Mouse (Mus musculus) midbrain, embryonic 16.5 days (tissue): ENCODE measurements around the gene H2al1d. TPM values are rescaled to one million over a fixed set of nuclear protein-coding genes. Genes with fewer than 3 reads are reported as not detected.
"Not testable (repeated sequence)": the region's sequence is repeated elsewhere in the genome, so short reads cannot be mapped to it uniquely, and the experiment has no call there.

ENCODE experiments used
- ATAC-seq: fragments of 200-750 bp; cut with Nextera tagmentation; 2 replicates; pipeline ENCODE4 v1.8.0; 2017; ENCODE audit warnings: moderate TSS enrichment
- H3K27ac ChIP-seq: fragments of 300-500 bp; sonication (generic); 2 replicates; pipeline ENCODE4 v1.5.1; 2014; ENCODE audit warnings: mild to moderate bottlenecking, low read length, mixed read lengths
- H3K27me3 ChIP-seq: fragments of 300-500 bp; sonication (generic); 2 replicates; pipeline ENCODE4 v1.6.1; 2014; ENCODE audit warnings: low read depth, low read length, mixed read lengths; ENCODE audit not compliant: control insufficient read depth, insufficient read depth
- H3K36me3 ChIP-seq: fragments of 300-500 bp; sonication (generic); 2 replicates; pipeline ENCODE4 v1.6.1; 2014; ENCODE audit warnings: mild to moderate bottlenecking, low read length, moderate library complexity, mixed read lengths; ENCODE audit not compliant: control insufficient read depth, insufficient read depth
- H3K4me1 ChIP-seq: fragments of 300-500 bp; sonication (generic); 2 replicates; pipeline ENCODE4 v1.6.1; 2014; ENCODE audit warnings: mild to moderate bottlenecking, low read length, mixed read lengths; ENCODE audit not compliant: control insufficient read depth, insufficient read depth
- H3K4me2 ChIP-seq: fragments of 300-500 bp; sonication (generic); 2 replicates; pipeline ENCODE4 v1.6.1; 2014; ENCODE audit warnings: mild to moderate bottlenecking, low read length, mixed read lengths
- H3K4me3 ChIP-seq: fragments of 300-500 bp; sonication (generic); 2 replicates; pipeline ENCODE4 v1.5.1; 2014; ENCODE audit warnings: low read depth, mild to moderate bottlenecking, low read length, moderate library complexity, mixed read lengths
- H3K9ac ChIP-seq: fragments of 300-500 bp; sonication (generic); 2 replicates; pipeline ENCODE4 v1.6.1; 2014; ENCODE audit warnings: low read depth, low read length, mixed read lengths
- H3K9me3 ChIP-seq: fragments of 300-500 bp; sonication (generic); replicated peaks from 2 replicates; pipeline ENCODE4 v1.6.1; 2014; ENCODE audit warnings: mild to moderate bottlenecking, low read length, mixed read lengths; ENCODE audit not compliant: control insufficient read depth, poor library complexity, severe bottlenecking
- WGBS: fragments of 180-500 bp; shearing (Covaris S2); extraction: QIAGEN DNeasy Blood & Tissue Kit; methylation state at CpG from one replicate; pipeline ENCODE4 v1.1.7; 2014; 5-methylcytosine and 5-hydroxymethylcytosine counted together
- polyA plus RNA-seq: library from polyadenylated mRNA; unstranded; fragments of >200 nt; fragmentation: Nextera tagmentation; extraction: Ambion mirVana; gene quantifications from 2 replicates; pipeline ENCODE4 v1.2.1, GENCODE M21; 2015

The H2al1d gene
- polyA plus RNA-seq = not detected in 2 replicates

DNA sequence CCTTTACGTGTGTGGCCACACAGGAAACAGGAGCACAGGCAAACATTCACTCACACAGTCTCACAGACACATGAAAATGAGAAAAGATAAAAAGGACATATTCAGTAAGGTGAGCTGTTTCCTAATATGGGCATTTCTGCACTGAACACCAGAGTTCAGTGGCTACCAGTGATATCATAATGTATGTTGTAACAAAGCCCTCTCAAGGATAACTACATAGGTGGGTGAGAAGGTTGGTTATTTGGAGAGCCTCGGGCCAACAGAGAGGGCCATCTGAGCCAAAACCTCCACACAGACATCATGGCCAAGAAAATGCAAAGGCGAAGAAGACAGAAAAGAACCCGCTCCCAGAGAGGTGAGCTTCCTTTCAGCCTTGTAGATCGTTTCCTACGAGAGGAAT, at the start of gene H2al1d:
H2al1d (plus strand) TSS at position 301 of the 400 bp plus-strand sequence.
- ATAC-seq, H3K4me2 ChIP-seq, H3K36me3 ChIP-seq, H3K9ac ChIP-seq, H3K4me1 ChIP-seq, H3K4me3 ChIP-seq, H3K27me3 ChIP-seq, H3K27ac ChIP-seq, H3K9me3 ChIP-seq: not testable (repeated sequence)
- WGBS = no CpG with 5 or more reads among the region's 6 CpGs

DNA sequence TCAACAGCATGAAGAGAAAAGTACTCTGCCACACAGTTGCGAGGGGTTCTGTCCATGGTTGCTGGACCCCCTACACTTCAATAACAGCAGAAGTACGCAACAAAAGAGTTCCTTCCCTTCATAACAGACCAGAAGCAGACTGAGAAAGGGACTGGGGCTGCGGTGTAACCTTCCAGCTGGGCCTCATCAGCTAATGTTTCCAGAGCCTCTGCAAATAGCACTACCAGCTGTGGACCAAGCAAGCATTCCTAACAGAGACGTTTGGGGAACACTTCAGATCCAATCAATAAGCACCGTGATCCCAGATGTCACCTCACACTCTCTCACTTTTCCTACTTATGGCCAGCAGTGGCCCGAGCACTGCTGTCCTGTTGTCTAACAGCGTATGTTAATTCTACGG, 43.7 kb upstream of the H2al1d start:
- Histone ChIP-seq H3K9ac (no peak overlapping the region), H3K9me3 (no peaks in the 10 kb centered on the region), H3K4me2 (no peak overlapping the region), H3K4me1 (no peaks in the 10 kb centered on the region), H3K36me3 (no peaks in the 10 kb centered on the region), H3K27ac (no peak overlapping the region), H3K4me3 (no peak overlapping the region), H3K27me3 (no peaks in the 10 kb centered on the region)
- no peak for ATAC-seq
- 91% methylated on average over 8 of the region's 8 CpGs for WGBS

DNA sequence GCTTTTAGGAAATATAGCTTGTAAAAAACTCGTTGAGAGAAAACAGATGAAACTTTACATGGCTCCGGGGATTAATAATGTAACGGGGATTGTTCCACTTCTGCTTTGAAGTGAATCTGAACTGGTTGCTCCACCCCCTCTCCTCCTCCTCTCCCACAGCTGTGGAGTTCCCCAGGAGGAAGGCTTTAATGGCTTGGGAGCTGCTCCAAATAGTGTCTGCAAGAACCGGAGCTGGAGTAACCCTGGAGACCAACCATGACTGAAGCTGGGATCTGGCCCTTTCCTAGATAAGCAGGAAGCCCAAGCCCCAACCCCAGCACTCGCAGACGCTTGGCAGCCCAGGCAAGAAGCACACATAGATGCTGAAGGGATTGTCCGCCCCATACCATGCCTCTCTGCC, 40.8 kb upstream of the H2al1d start:
- WGBS = 55% methylated on average over 7 of the region's 7 CpGs
- no peaks in the 10 kb centered on the region for H3K4me1 ChIP-seq
- no peak overlapping the region for H3K27ac ChIP-seq
- H3K9ac ChIP-seq = no peak overlapping the region
- no peak overlapping the region for H3K4me2 ChIP-seq
- no peaks in the 10 kb centered on the region for H3K36me3 ChIP-seq
- H3K9me3 ChIP-seq = no peaks in the 10 kb centered on the region
- ATAC-seq = no peak
- no peak overlapping the region for H3K4me3 ChIP-seq
- no peaks in the 10 kb centered on the region for H3K27me3 ChIP-seq

DNA sequence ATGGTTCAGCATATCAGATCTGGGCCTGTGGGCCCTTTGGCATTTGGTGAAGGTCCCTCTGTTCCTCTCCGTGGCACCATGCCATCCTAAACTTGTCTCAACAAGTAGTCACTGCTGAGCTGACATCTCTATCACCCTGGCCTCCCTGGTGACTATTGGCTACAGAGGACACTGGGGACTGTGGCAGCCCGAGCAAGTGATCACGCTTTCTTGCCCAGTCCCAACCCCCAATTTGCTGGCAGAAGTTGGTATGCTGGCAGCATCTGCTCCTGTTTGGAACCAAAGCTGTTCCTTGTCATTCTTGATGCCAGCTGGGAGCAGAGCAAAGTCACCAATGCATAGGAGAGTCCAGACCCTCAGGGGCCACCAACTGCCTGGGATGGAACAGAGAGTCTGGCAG, 39.5 kb upstream of the H2al1d start:
- Histone ChIP-seq H3K4me1 (no peaks in the 10 kb centered on the region), H3K9ac (no peak overlapping the region), H3K4me3 (no peak overlapping the region), H3K27ac (no peak overlapping the region), H3K27me3 (no peaks in the 10 kb centered on the region), H3K9me3 (no peaks in the 10 kb centered on the region), H3K4me2 (no peak overlapping the region), H3K36me3 (no peaks in the 10 kb centered on the region)
- 79% methylated on average over 3 of the region's 3 CpGs for WGBS
- ATAC-seq = peak; percentile 51; the same call in 1 of the 2 replicates

DNA sequence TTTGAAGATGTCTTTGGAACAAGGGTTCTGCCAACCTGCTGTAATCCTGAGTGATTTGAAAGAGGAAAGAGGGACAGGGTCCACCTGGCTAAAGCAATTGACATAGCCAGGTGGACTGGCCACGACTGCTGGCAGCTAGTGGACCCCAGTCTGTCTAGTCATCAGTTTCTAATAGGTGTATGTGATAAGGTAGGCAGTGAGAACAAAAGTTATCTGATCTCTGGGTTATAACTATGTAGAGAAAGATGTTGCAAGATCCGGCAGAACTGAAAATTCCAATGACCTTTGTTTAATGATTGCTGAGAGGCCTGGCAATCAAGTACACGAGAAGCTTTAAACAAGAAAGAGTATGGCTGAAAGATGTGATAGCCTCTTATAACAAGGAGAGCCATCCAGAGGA, 35.4 kb upstream of the H2al1d start:
- no peaks in the 10 kb centered on the region for H3K27me3 ChIP-seq
- 77% methylated on average over 3 of the region's 3 CpGs for WGBS
- no peak overlapping the region for H3K4me3 ChIP-seq
- H3K4me2 ChIP-seq = no peak overlapping the region
- H3K9me3 ChIP-seq = no peaks in the 10 kb centered on the region
- H3K27ac ChIP-seq = no peak overlapping the region
- H3K36me3 ChIP-seq = no peaks in the 10 kb centered on the region
- no peak overlapping the region for H3K9ac ChIP-seq
- no peaks in the 10 kb centered on the region for H3K4me1 ChIP-seq
- ATAC-seq = no peak

DNA sequence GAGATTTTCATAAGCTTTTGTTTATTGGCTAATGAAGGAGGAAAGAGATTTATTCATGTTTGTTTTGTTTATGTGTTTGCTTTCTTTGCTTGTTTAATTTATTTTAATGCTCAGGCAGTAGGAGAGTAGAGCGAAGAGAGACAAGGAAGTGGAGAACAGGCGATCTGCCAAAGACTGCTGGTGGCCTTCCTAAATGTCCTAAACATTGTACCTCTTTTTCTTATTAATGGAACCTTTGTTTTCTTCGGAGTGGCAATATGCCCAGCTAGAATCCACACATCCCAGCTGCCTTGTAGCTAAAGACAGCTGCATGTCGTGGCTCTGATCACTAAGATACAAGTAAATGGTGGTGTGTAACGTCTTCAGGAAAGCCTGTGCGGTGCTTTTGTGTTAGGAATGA, 31.5 kb upstream of the H2al1d start:
- no peak overlapping the region for H3K4me3 ChIP-seq
- 79% methylated on average over 6 of the region's 6 CpGs for WGBS
- no peak for ATAC-seq
- H3K27ac ChIP-seq = no peak overlapping the region
- H3K36me3 ChIP-seq = no peaks in the 10 kb centered on the region
- H3K9ac ChIP-seq = no peak overlapping the region
- H3K4me2 ChIP-seq = no peak overlapping the region
- no peaks in the 10 kb centered on the region for H3K9me3 ChIP-seq
- no peaks in the 10 kb centered on the region for H3K27me3 ChIP-seq
- no peaks in the 10 kb centered on the region for H3K4me1 ChIP-seq

DNA sequence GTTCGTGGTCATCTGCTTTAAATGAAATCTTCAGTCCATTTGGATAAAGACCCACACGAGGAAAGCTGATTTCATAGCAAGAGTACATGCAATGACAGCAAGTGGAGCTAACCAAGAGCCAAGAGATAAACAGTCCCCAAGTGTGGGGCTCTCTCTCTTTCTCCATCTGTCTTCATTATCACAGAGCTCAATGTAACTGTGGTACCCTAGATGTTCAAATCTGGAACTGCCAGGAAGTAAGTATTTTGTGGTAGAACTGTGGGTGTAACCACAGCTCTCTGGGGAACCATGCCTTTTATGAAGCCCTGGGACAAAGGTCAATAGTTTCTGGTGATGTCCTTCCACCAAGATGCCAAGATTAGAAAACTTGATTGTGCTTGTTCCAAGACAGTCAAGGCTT, 27.9 kb upstream of the H2al1d start:
- Histone ChIP-seq H3K36me3 (no peaks in the 10 kb centered on the region), H3K9ac (no peak overlapping the region), H3K4me3 (no peak overlapping the region), H3K27me3 (no peaks in the 10 kb centered on the region), H3K4me2 (no peak overlapping the region), H3K27ac (no peak overlapping the region), H3K4me1 (no peaks in the 10 kb centered on the region), H3K9me3 (no peaks in the 10 kb centered on the region)
- WGBS = 82% methylated on average over 2 of the region's 2 CpGs
- ATAC-seq = no peak

DNA sequence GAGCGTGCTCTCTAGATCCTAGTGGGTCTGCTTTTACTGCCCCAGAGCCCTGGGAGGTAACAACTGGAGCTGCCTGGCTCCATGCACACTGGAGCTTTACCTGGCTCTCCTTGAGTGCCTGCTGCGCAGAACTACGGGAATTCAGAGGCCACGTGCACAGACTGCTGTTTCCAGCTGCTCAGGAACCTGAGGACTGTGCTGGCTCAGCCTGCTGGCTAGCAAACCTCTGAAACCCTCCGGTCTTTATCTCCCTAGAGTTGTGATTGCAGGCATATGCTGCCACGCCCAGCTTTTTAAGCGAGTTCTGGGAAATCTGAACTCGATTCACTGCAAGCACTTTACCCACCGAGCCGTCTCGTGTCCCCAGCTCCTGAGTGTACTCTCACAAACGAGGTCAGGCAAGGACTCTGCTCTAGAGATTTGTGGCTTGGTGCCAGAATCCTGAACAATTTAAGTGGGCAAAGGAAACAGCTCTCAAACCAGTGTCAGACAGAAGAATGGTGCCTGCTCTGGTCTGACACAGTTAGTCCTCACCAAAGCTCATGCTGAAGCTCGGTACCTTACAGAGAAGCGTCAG, 20.2 kb upstream of the H2al1d start:
- Histone ChIP-seq H3K9me3 (no peaks in the 10 kb centered on the region), H3K27me3 (no peaks in the 10 kb centered on the region), H3K4me3 (no peak overlapping the region), H3K9ac (no peak overlapping the region), H3K27ac (no peak overlapping the region), H3K4me2 (no peak overlapping the region), H3K36me3 (no peaks in the 10 kb centered on the region), H3K4me1 (no peaks in the 10 kb centered on the region)
- no peak for ATAC-seq
- 70% methylated on average over 14 of the region's 14 CpGs for WGBS

DNA sequence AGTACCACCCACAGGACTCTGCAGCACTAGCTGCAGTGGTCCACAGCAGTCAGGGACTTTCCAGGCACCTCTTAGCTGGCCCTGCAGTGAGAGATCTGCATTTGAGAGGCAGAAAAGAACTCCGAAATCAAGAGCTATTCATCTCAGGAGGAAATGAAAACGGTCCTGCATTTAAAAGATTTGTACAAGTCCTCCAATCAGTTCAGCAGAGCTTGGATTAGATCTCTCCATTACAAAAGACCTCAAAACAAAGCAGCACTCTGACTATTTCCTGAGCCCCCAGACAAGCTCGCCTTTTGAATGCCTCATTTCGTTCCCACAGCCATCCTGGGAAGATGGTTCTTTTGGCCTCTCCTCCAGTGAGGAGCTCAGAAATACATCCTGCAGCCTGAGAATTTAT, 19.4 kb upstream of the H2al1d start:
- H3K9me3 ChIP-seq = no peaks in the 10 kb centered on the region
- H3K9ac ChIP-seq = no peak overlapping the region
- 44% methylated on average over 4 of the region's 4 CpGs for WGBS
- no peaks in the 10 kb centered on the region for H3K27me3 ChIP-seq
- H3K4me3 ChIP-seq = no peak overlapping the region
- no peaks in the 10 kb centered on the region for H3K4me1 ChIP-seq
- H3K27ac ChIP-seq = no peak overlapping the region
- no peak for ATAC-seq
- no peaks in the 10 kb centered on the region for H3K36me3 ChIP-seq
- H3K4me2 ChIP-seq = no peak overlapping the region
